Mouse (Mus musculus): ENCODE data around the gene Hrct1.

DNA sequence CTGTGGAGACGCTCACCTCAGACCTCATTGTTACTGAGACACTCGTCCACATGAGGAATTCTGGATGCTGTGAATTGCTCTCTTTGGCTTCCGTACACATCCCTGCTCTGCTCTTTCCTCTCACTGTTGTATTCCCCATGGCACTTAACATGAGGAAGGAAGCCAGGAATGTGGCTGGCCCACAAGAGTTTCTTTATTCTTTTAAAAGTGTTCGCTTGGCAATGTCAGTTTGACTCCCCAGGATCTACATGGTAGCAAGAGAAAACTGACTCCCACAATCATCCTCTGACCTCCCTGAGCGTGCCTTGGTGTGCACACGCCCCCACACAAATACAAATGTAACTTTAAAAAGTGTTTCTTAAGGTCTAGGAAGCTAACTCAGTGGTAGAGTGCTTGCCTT, 44.6 kb downstream of the Hrct1 start:
- no peak for TF ChIP-seq POLR2A (IDR thresholded peaks at IDR 0.05; ENCODE audit: low read depth, low read length)
- TF ChIP-seq CTCF (IDR thresholded peaks at IDR 0.05; ENCODE audit: extremely low read depth, insufficient read depth, insufficient read length, insufficient replicate concordance): no peak

All from spleen, adult 2 months (tissue).